Mouse (Mus musculus) layer of hippocampus, postnatal 14 days (tissue): Measurements from ENCODE around the gene Rasl11a. TPM values are rescaled to one million over a fixed set of nuclear protein-coding genes. Genes with fewer than 3 reads are reported as not detected.

Experiments
- DNase-seq, 2 experiments: peaks; one replicate each; pipeline ENCODE4 v3.0.0; 2021 to 2022; ENCODE audit warnings: low spot score in 2 of 2, mixed read lengths in 1 of 2
- long read RNA-seq, 2 experiments: library from polyadenylated mRNA; stranded (forward); transcript quantifications; one replicate each; pipeline ENCODE4 v2.0.0; 2021
- total RNA-seq, 2 experiments: library from RNA; stranded (reverse); gene quantifications; 2 replicates each; pipeline ENCODE4 v1.2.3; 2021

Rasl11a gene
- 10 to 100 TPM; 22.6 to 25.5 TPM for total RNA-seq
- long read RNA-seq, experiment 1, transcript Rasl11a-201 (4 exons, 1,126 nt), result major isoform, 21 of 23 reads
- long read RNA-seq, experiment 1, partial matches to known transcripts, result 0 of 23 reads
- long read RNA-seq, experiment 1, other reads (novel, unspliced or antisense), result 2 of 23 reads
- long read RNA-seq, experiment 2, transcript Rasl11a-201 (4 exons, 1,126 nt), result major isoform, 38 of 50 reads
- long read RNA-seq, experiment 2, partial matches to known transcripts, result 2 of 50 reads
- long read RNA-seq, experiment 2, other reads (novel, unspliced or antisense), result 9 of 50 reads

DNA sequence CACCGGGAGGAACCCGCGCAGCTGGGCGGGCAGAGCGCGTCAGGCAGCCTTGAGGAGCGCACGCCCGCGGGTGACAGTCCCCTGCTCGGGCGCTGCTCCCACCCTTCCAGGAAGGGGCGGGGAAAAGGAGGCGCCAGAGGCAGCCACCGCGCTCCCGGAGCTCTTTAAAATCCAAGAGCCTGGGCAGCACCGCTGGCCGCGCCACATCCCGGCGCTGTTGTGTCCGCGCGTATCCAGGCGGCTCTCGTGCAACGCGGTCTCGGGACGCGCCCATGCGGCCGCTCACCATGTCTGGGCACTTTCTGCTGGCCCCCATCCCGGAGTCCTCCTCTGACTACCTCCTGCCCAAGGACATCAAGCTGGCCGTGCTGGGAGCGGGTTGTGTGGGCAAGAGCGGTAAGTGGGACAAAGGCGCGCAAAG, at the start of gene Rasl11a:
Gene Rasl11a, plus strand, starts transcription at position 127 of the 421 bp plus-strand sequence.
- peak; percentile 78 to 81 for DNase-seq

GRCm38 (mm10) chr5:146795728-146796127, 49.1 kb upstream of the Rasl11a start:
- DNase-seq, result peak in 1 of 2 experiments; percentile 58

- DNase-seq, result no peak
Observed at GRCm38 (mm10) chr5:146798031-146798430, 46.8 kb upstream of the Rasl11a start.

DNA sequence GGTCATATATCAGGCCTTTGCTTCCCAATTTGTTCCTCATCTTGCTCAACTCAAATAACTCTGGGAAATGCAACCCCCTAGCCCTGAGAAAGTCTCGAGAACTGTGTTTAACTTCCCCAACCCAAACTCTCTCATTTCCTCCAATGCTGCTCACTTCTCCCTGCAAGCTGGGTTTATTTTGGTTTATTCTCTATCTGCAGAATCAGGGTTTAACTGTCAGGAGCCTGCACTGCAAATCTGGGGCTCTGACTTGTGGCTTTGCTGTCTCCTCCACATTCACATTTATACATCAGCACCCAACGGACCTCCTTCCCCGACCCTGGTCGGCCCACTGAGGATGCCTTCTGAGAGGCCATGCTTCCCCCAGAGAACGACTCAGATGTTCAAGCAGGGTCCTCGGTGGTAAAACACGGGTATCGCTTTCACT, 38.9 kb upstream of the Rasl11a start:
- DNase-seq, result no peak

DNA sequence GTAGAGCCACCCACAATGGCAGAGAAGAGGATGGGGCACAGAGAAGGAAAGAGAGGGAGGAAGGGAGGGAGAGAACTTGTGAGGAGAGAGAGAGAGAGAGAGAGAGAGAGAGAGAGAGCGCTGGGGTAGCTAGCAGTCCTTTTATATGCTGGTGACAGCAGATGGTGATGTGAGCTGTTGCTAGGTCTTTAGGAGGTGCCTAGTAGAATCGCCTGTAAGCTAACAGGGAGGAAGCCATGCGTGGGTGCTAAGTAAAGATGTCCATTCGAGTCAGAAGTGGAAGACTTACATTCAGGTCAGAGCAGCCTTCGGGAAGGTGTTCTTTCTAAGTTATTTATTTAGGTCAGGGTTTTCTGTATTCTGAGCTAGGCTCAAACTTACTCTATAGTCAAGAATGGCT, 34.9 kb upstream of the Rasl11a start:
- no peak for DNase-seq

GRCm38 (mm10) chr5:146812866-146813265, 32.0 kb upstream of the Rasl11a start:
- no peak for DNase-seq

- no peak for DNase-seq
Observed at GRCm38 (mm10) chr5:146813421-146813820, 31.4 kb upstream of the Rasl11a start.

- DNase-seq, result no peak
Observed at GRCm38 (mm10) chr5:146815394-146815793, 29.5 kb upstream of the Rasl11a start.

- DNase-seq, result no peak
Observed at GRCm38 (mm10) chr5:146817583-146817982, 27.3 kb upstream of the Rasl11a start.

- no peak for DNase-seq
Observed at GRCm38 (mm10) chr5:146818906-146819623, 25.8 kb upstream of the Rasl11a start.

DNA sequence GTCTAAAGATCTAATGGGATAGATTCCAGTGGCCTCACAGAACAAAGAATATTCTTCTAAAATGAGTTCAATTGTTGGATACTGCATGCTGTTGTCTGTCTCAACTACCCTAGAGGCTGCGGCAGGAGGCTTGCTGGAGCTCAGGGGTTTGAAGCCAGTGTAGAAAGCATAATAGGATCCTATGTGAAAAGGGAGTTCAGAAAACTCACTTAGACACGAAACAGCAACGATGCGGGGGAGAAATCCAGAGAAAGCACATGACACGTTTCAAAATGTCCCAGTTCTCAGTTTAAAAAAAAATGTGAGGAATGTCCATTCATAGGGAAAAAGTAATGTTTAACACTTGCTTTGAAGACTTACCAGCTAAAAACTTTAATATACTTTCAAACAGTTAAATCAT, 21.9 kb upstream of the Rasl11a start:
- no peak for DNase-seq

DNA sequence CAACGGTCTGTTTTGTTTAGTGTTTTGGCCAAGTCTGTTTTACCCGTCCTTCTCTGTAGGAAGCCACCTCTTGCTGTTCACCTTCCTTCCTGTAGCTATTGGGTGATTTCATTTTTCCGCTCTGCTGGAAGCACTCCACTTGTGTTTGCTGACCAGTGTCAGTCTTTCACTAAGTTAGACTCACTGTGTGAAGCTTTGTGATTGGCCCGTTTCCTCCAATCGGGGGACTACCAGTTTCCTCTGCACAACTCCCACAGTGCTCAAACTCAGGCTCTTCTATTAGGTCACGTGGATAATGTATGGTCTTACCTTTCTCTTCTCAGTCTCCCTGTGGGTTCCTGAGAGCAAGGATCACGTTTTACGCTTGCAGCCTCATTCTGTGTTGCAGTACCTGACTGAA, 15.3 kb upstream of the Rasl11a start:
- no peak for DNase-seq

- no peak for DNase-seq
Observed at GRCm38 (mm10) chr5:146832435-146832768, 12.5 kb upstream of the Rasl11a start.

- peak; percentile 97 to 99 for DNase-seq
Observed at GRCm38 (mm10) chr5:146832769-146833448, 12.0 kb upstream of the Rasl11a start, which contains the start of gene Rpl21. Rpl21 (plus strand) TSS chr5:146832890.

DNA sequence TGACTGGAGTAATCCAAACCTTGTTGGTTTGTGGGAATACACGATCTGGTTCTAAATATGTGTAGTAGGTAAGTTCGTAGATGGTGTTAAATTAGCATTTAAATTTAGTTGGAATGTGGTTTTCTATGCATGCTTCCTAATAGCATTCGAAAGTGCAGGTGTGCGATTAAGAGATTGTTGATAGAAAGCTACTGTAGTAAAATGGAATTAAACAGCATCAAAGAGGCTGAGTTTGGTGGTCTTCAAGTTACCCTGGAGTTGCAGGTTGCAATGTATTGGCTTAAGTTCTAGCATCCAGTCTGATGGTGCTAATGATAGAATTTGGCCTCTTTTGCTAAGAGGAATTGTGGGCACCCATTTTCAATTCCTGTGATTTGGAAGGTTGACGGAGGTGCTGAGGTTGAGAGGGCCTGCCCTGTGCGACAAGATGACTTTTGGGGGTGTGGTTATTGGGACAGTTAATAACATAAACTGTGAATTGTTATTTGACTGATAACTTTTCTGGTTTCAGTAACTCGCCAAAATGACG, 11.1 kb upstream of the Rasl11a start:
- no peak for DNase-seq

DNA sequence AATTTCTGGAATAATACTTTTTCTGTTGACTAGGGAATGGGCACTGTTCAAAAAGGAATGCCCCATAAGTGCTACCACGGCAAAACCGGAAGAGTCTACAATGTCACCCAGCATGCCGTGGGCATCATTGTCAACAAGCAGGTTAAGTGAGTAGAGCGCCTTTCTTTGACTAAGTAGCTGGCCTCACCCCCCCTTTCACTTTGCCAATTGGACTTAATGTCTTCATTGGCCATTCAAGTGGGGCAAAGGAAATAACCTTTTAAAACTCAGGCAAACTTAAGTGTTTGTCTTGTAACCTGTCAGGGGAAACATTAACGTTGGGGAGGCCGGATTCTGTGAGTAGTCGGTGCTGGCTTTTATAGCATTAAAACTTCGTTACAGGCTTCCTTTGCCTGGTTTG, 9.9 kb upstream of the Rasl11a start:
- no peak for DNase-seq

- DNase-seq, result no peak
Observed at GRCm38 (mm10) chr5:146837967-146838720, 6.7 kb upstream of the Rasl11a start.

DNA sequence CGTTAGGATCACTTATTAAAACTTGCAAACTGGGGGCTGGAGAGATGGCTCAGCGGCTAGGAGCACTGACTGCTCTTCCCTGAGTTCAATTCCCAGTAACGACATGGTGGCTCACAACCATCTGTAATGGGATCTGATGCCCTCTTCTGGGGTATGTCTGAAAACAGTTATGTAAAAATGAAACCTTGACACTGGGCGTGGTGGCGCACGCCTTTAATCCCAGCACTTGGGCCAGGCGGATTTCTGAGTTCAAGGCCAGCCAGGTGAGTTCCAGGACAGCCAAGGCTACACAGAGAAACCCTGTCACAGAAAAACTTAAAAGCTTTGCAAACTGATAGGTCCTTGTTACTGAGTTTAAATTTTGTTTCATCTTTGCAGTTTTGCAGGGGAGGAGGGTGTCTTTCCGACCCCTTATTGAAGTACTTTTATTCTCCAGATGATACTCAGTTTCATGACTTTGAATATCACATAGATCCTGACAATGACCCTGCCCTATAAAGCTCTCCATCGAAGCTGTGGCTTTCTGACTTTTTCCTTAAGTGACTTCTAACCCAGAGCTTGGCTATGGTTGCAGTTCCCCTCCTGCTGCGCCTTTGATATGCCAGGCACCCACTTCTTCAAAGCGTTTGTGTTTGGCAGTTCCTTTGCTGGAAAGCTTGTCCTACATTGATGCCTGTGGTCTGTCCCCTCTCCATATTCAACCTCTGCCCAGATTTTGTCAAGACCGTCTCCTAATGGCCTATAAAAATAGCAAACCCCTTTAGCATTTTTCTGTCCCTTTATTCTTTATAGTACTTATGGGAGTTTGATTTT, 5.8 kb upstream of the Rasl11a start:
- no peak for DNase-seq

- DNase-seq, result no peak
Observed at GRCm38 (mm10) chr5:146839760-146840159, 5.1 kb upstream of the Rasl11a start.

DNA sequence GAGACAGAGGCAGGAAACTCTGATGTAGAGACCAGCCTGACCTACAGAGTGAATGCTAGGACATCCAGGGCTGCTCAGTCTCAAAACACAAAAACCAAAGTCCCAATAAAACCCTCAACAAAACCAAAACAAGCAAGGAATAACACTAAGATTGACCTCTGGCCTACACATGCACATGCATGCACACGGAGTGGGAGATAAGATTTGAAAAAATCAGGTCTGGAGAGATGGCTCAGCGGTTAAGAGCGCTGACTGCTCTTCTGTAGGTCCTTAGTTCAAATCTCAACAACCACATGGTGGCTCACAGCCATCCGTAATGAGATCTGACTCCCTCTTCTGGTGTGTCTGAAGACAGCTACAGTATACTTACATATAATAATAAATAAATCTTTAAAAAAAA, 4.4 kb upstream of the Rasl11a start:
- DNase-seq, result no peak
